Mouse (Mus musculus) CH12.LX (cell line): ENCODE measurements around the gene A930033H14Rik. TPM values are rescaled to one million over a fixed set of nuclear protein-coding genes. Genes with fewer than 3 reads are reported as not detected.

Experiments used
- DNase-seq: peaks from one replicate; pipeline ENCODE4 v3.0.0-alpha.2; 2013; ENCODE audit errors: extremely low read depth
- H3K27ac ChIP-seq: 2 replicates; pipeline ENCODE4 v1.5.1; 2012; ENCODE audit warnings: low read depth, mild to moderate bottlenecking, control low read depth, moderate library complexity; ENCODE audit not compliant: insufficient read depth
- H3K27me3 ChIP-seq: replicated peaks from 2 replicates; pipeline ENCODE3; 2012; ENCODE audit warnings: inconsistent platforms
- H3K36me3 ChIP-seq, 2 experiments: replicated peaks in 1 of 2; 2 replicates each; pipeline versions ENCODE3 to v1.6.1; 2012; ENCODE audit warnings: inconsistent platforms in 1 of 2, low read length in 1 of 2, mild to moderate bottlenecking in 1 of 2, mixed read lengths in 1 of 2, moderate library complexity in 1 of 2; ENCODE audit not compliant: control insufficient read depth in 1 of 2, insufficient read depth in 1 of 2
- H3K4me1 ChIP-seq, 2 experiments: 2 replicates each; pipeline ENCODE4 v1.6.1; 2012; ENCODE audit warnings: inconsistent platforms in 1 of 2, moderate library complexity in 1 of 2; ENCODE audit not compliant: insufficient read depth in 2 of 2, control insufficient read depth in 1 of 2
- H3K4me2 ChIP-seq: 2 replicates; pipeline ENCODE4 v1.6.1; 2012; ENCODE audit warnings: low read depth, mild to moderate bottlenecking, control low read depth; ENCODE audit not compliant: poor library complexity, insufficient read depth, severe bottlenecking
- H3K4me3 ChIP-seq, 3 experiments: fragments of 150-350 bp in 1 of 3; sonication (generic) in 1 of 3; replicated peaks in 1 of 3; 2 replicates each; pipeline versions ENCODE3 to v1.5.1; 2011 to 2012; ENCODE audit warnings: low read depth in 2 of 3, low read length in 2 of 3, mild to moderate bottlenecking in 2 of 3, moderate library complexity in 2 of 3, control low read depth in 1 of 3, improper control_type of control experiment in 1 of 3, inconsistent platforms in 1 of 3, mixed read lengths in 1 of 3; ENCODE audit not compliant: poor library complexity in 1 of 3
- H3K79me2 ChIP-seq: replicated peaks from 2 replicates; pipeline ENCODE4 v1.6.1; 2012; ENCODE audit warnings: mild to moderate bottlenecking, moderate library complexity; ENCODE audit not compliant: control insufficient read depth, poor library complexity, insufficient read depth, severe bottlenecking; ENCODE audit errors: extremely low read depth
- H3K9ac ChIP-seq: 2 replicates; pipeline ENCODE4 v1.6.1; 2012; ENCODE audit warnings: low read depth, mild to moderate bottlenecking, control low read depth, moderate library complexity; ENCODE audit not compliant: insufficient read depth
- H3K9me3 ChIP-seq: replicated peaks from 2 replicates; pipeline ENCODE3; 2012; ENCODE audit warnings: low read length, inconsistent platforms, mixed read lengths
- BHLHE40 ChIP-seq: IDR thresholded peaks from 2 replicates; pipeline ENCODE4 v1.6.1; 2011; ENCODE audit warnings: mild to moderate bottlenecking, low read depth, low read length, improper control_type of control experiment
- ELF1 ChIP-seq: IDR thresholded peaks from 2 replicates; pipeline ENCODE4 v1.6.1; 2014; ENCODE audit warnings: low read depth, mild to moderate bottlenecking, inconsistent platforms, low read length, improper control_type of control experiment
- EP300 ChIP-seq: IDR thresholded peaks from 2 replicates; pipeline ENCODE4 v1.6.1; 2011; ENCODE audit warnings: low read length, improper control_type of control experiment
- ETS1 ChIP-seq: conservative IDR thresholded peaks from 2 replicates; pipeline ENCODE4 v1.6.1; 2012; ENCODE audit warnings: low read depth, mild to moderate bottlenecking, inconsistent platforms, low read length, improper control_type of control experiment, moderate library complexity
- IRF4 ChIP-seq: IDR thresholded peaks from 2 replicates; pipeline ENCODE4 v1.6.1; 2014; ENCODE audit warnings: low read depth, mild to moderate bottlenecking, inconsistent platforms, low read length, improper control_type of control experiment
- JUN ChIP-seq: IDR thresholded peaks from 2 replicates; pipeline ENCODE4 v1.6.1; 2011; ENCODE audit warnings: low read depth, mild to moderate bottlenecking, low read length, improper control_type of control experiment, moderate library complexity; ENCODE audit not compliant: insufficient read depth
- JUND ChIP-seq: conservative IDR thresholded peaks from 2 replicates; pipeline ENCODE4 v1.6.1; 2011; ENCODE audit warnings: low read depth, low read length, improper control_type of control experiment
- MAFK ChIP-seq: IDR thresholded peaks from 2 replicates; pipeline ENCODE4 v1.6.1; 2011; ENCODE audit warnings: low read length, improper control_type of control experiment; ENCODE audit not compliant: insufficient replicate concordance
- MAX ChIP-seq: IDR thresholded peaks from 2 replicates; pipeline ENCODE4 v1.6.1; 2011; ENCODE audit warnings: low read length, improper control_type of control experiment
- MAZ ChIP-seq: IDR thresholded peaks from 2 replicates; pipeline ENCODE4 v1.6.1; 2012; ENCODE audit warnings: low read depth, mild to moderate bottlenecking, inconsistent platforms, low read length, improper control_type of control experiment, moderate library complexity
- MEF2A ChIP-seq: IDR thresholded peaks from 2 replicates; pipeline ENCODE4 v1.6.1; 2014; ENCODE audit warnings: low read depth, mild to moderate bottlenecking, inconsistent platforms, low read length, improper control_type of control experiment, borderline replicate concordance
- MXI1 ChIP-seq: IDR thresholded peaks from 2 replicates; pipeline ENCODE4 v1.6.1; 2011; ENCODE audit warnings: mild to moderate bottlenecking, low read depth, low read length, improper control_type of control experiment
- POLR2A ChIP-seq: IDR thresholded peaks from 2 replicates; pipeline ENCODE4 v1.6.1; 2011; ENCODE audit warnings: low read depth, mild to moderate bottlenecking, improper control_type of control experiment, low read length
- POLR2AphosphoS2 ChIP-seq: IDR thresholded peaks from 2 replicates; pipeline ENCODE4 v1.6.1; 2011; ENCODE audit warnings: low read depth, low read length, improper control_type of control experiment
- RAD21 ChIP-seq: IDR thresholded peaks from 2 replicates; pipeline ENCODE4 v1.6.1; 2011; ENCODE audit warnings: low read depth, mild to moderate bottlenecking, low read length, improper control_type of control experiment, moderate library complexity
- TCF12 ChIP-seq: IDR thresholded peaks from 2 replicates; pipeline ENCODE4 v1.6.1; 2014; ENCODE audit warnings: low read depth, mild to moderate bottlenecking, inconsistent platforms, low read length, improper control_type of control experiment
- UBTF ChIP-seq: IDR thresholded peaks from 2 replicates; pipeline ENCODE4 v1.6.1; 2012; ENCODE audit warnings: low read depth, mild to moderate bottlenecking, inconsistent platforms, low read length, improper control_type of control experiment, moderate library complexity
- USF1 ChIP-seq: IDR thresholded peaks from 2 replicates; pipeline ENCODE4 v1.6.1; 2014; ENCODE audit warnings: low read depth, mild to moderate bottlenecking, inconsistent platforms, low read length, improper control_type of control experiment
- ZKSCAN1 ChIP-seq: IDR thresholded peaks from 2 replicates; pipeline ENCODE4 v1.6.1; 2012; ENCODE audit warnings: low read depth, inconsistent platforms, low read length, improper control_type of control experiment, borderline replicate concordance
- ZMIZ1 ChIP-seq: IDR thresholded peaks from 2 replicates; pipeline ENCODE4 v1.6.1; 2012; ENCODE audit warnings: low read depth, mild to moderate bottlenecking, inconsistent platforms, low read length, improper control_type of control experiment
- ZNF384 ChIP-seq: IDR thresholded peaks from 2 replicates; pipeline ENCODE4 v1.6.1; 2012; ENCODE audit warnings: low read depth, low read length, improper control_type of control experiment, inconsistent platforms
- dilution Hi-C: fragments of 300-500 bp; cut with MboI; formaldehyde crosslinking; loops from 2 replicates; pipeline ENCODE4 v1.14.3; 2020; ENCODE audit warnings: low sequenced_read_pairs; ENCODE audit not compliant: extremely low pct_unique_long_range_greater_than_20kb, extremely low pct_ligation_motif_present
- in situ Hi-C: fragments of 300-500 bp; cut with MboI; formaldehyde crosslinking; loops from 3 replicates; pipeline ENCODE4 v1.14.3; 2019; ENCODE audit warnings: low sequenced_read_pairs, low pct_ligation_motif_present, low pct_unique_long_range_greater_than_20kb, mixed read lengths
- polyA plus RNA-seq: library from polyadenylated mRNA; unstranded; fragments of >175 nt; gene quantifications from 2 replicates; pipeline ENCODE4 v1.2.1, GENCODE M21; 2012; ENCODE audit warnings: low read depth; ENCODE audit not compliant: insufficient read length
- total RNA-seq, 2 experiments: library from RNA; depleted of rRNA; stranded (reverse); fragments of 300-350 nt in 1 of 2; fragments of >200 nt in 1 of 2; gene quantifications; 2 replicates each; pipeline ENCODE4 v1.2.3; 2012 to 2014

The A930033H14Rik gene
- total and polyA plus RNA-seq, 3 experiments: 0.13 to 0.85 (median 0.46) TPM

GRCm38 (mm10) chr10:69204677-69205400 lies 8.1 kb downstream of the A930033H14Rik start:
- no peak for DNase-seq
- no peak for TF ChIP-seq MEF2A
- 0 out of 2 replicates have a peak, but pooled peaks have one; percentile 10 for TF ChIP-seq BHLHE40
- H3K27ac ChIP-seq: no peak overlapping the region
- dilution Hi-C loops: no loop called here
- in situ Hi-C loops: no loop called here
- H3K4me3 ChIP-seq: no peak overlapping the region
- no peaks in the 10 kb centered on the region for H3K27me3 ChIP-seq
- no peak overlapping the region for H3K9ac ChIP-seq
- peak overlapping the region; percentile 45 for H3K4me2 ChIP-seq
- H3K9me3 ChIP-seq: peaks cover 2% of the 10 kb centered on the region
- peaks cover 5 to 12% of the 10 kb centered on the region in 2 experiments for H3K4me1 ChIP-seq
- 0 out of 2 replicates have a peak, but pooled peaks cover 2% of the 10 kb centered on the region for H3K79me2 ChIP-seq
- H3K36me3 ChIP-seq: no peaks in the 10 kb centered on the region

GRCm38 (mm10) chr10:69193721-69194120 lies 19.2 kb downstream of the A930033H14Rik start:
- Histone ChIP-seq H3K79me2 (no peaks in the 10 kb centered on the region), H3K27ac (no peak overlapping the region), H3K4me2 (no peak overlapping the region), H3K27me3 (no peaks in the 10 kb centered on the region), H3K4me1 (peaks cover 14 to 19% of the 10 kb centered on the region in 2 experiments), H3K9me3 (no peaks in the 10 kb centered on the region), H3K36me3 (no peaks in the 10 kb centered on the region), H3K9ac (no peak overlapping the region)
- dilution Hi-C loops: no loop called here
- no peak for DNase-seq
- in situ Hi-C loops: no loop called here
- no peak for TF ChIP-seq MAZ
- TF ChIP-seq POLR2AphosphoS2: no peak
- TF ChIP-seq MEF2A: no peak
- no peak for TF ChIP-seq USF1
- no peak for TF ChIP-seq RAD21
- no peak for TF ChIP-seq IRF4
- no peak for TF ChIP-seq ETS1
- no peak for TF ChIP-seq POLR2A
- TF ChIP-seq ZKSCAN1: no peak
- no peak for TF ChIP-seq ZNF384
- TF ChIP-seq, all 38 proteins: peak for 0
- no peak overlapping the region for H3K4me3 ChIP-seq

GRCm38 (mm10) chr10:69192266-69192665 lies 20.6 kb downstream of the A930033H14Rik start:
- TF ChIP-seq UBTF: no peak
- no peak for TF ChIP-seq EP300
- TF ChIP-seq MXI1: no peak
- TF ChIP-seq TCF12: no peak
- TF ChIP-seq MAFK: no peak
- no peak for TF ChIP-seq ZMIZ1
- TF ChIP-seq ELF1: no peak
- TF ChIP-seq JUN: no peak
- no peak for TF ChIP-seq ETS1
- TF ChIP-seq JUND: no peak
- no peak for TF ChIP-seq MAX
- TF ChIP-seq IRF4: no peak
- Histone ChIP-seq H3K4me1 (peaks cover 19 to 21% of the 10 kb centered on the region in 2 experiments), H3K36me3 (no peaks in the 10 kb centered on the region), H3K9me3 (no peaks in the 10 kb centered on the region), H3K4me2 (no peak overlapping the region), H3K9ac (no peak overlapping the region), H3K79me2 (no peaks in the 10 kb centered on the region), H3K4me3 (no peak overlapping the region), H3K27ac (no peak overlapping the region), H3K27me3 (no peaks in the 10 kb centered on the region)
- dilution Hi-C loops (no loop called here), in situ Hi-C loops (no loop called here)
- DNase-seq: no peak
